Mouse (Mus musculus) lung, adult 2 months (tissue): Measurements from ENCODE around the gene Tspan4.

Experiments used
- CTCF ChIP-seq: fragments of 200-500 bp; IDR thresholded peaks from 2 replicates; pipeline ENCODE4 v1.5.1; 2011; ENCODE audit warnings: mild to moderate bottlenecking, low read length, control low read depth; ENCODE audit not compliant: insufficient read depth
- POLR2A ChIP-seq: fragments of 200-500 bp; IDR thresholded peaks from 2 replicates; pipeline ENCODE4 v1.6.1; 2011; ENCODE audit warnings: low read depth, mild to moderate bottlenecking, control low read depth, low read length, borderline replicate concordance; ENCODE audit errors: extremely low read depth

- TF ChIP-seq POLR2A (no peak), CTCF (no peak)
Measured at GRCm38 (mm10) chr7:141464603-141465201, 10.3 kb upstream of the Tspan4 start.
